Mouse (Mus musculus) bone marrow, adult 2 months (tissue): ENCODE data around the gene Smpd4. TPM values are rescaled to one million over a fixed set of nuclear protein-coding genes. Genes with fewer than 3 reads are reported as not detected.

Source experiments
- H3K27ac ChIP-seq: fragments of 200-500 bp; 2 replicates; pipeline ENCODE4 v1.5.1; 2012; ENCODE audit warnings: low read depth, mild to moderate bottlenecking, control low read depth, inconsistent platforms, low read length; ENCODE audit not compliant: control insufficient read depth, poor library complexity, insufficient read depth
- H3K4me1 ChIP-seq: fragments of 200-500 bp; 2 replicates; pipeline ENCODE4 v1.6.1; 2011; ENCODE audit warnings: low read length; ENCODE audit not compliant: control insufficient read depth, insufficient read depth
- H3K4me3 ChIP-seq: fragments of 200-500 bp; replicated peaks from 2 replicates; pipeline ENCODE3; 2011; ENCODE audit warnings: mild to moderate bottlenecking, low read depth, low read length, control low read depth; ENCODE audit not compliant: control insufficient read depth
- CTCF ChIP-seq: fragments of 200-500 bp; IDR thresholded peaks from 2 replicates; pipeline ENCODE4 v1.5.1; 2011; ENCODE audit warnings: low read length, control low read depth; ENCODE audit not compliant: control insufficient read depth, insufficient read depth
- POLR2A ChIP-seq: fragments of 200-500 bp; IDR thresholded peaks from 2 replicates; pipeline ENCODE4 v1.6.1; 2011; ENCODE audit warnings: low read depth, mild to moderate bottlenecking, control low read depth, low read length, borderline replicate concordance; ENCODE audit not compliant: control insufficient read depth
- WGBS: fragments of 180-500 bp; shearing (Covaris S2); methylation state at CpG from one replicate; pipeline ENCODE4 v1.1.7; 2018; 5-methylcytosine and 5-hydroxymethylcytosine counted together
- polyA plus RNA-seq: library from polyadenylated mRNA; stranded (reverse); fragments of >200 nt; gene quantifications from 2 replicates; pipeline ENCODE4 v1.2.4, GENCODE M21; 2011; ENCODE audit warnings: low replicate concordance; ENCODE audit not compliant: missing spikeins, insufficient read depth, insufficient read length

Gene Smpd4
- polyA plus RNA-seq, 1 experiment, result 24.9 TPM

DNA sequence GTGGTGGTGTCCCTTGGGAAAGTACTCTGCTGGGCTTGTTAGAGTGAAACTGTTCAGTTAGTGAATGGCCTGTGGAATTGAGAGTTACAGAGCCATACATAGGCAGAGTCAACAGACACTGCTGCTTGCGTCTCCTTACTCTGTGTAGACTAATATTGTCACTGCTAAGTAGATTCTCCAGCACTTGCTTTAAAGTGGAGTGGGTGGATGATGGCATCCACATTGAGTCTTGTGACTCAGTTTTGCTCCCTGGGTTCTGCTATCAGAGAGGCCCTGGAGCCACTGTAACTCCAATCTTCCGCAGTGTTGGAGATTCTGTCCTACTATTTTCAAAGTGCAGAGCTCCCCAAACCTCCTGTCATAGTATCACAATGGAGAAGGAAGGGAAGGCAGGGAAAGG is 13.4 kb downstream of the Smpd4 start:
- no peak overlapping the region for H3K4me3 ChIP-seq
- H3K4me1 ChIP-seq, result peaks cover 2% of the 10 kb centered on the region; the same call in 1 of the 2 replicates
- TF ChIP-seq CTCF (no peak), POLR2A (no peak)
- 91% methylated on average over 2 of the region's 2 CpGs for WGBS
- no peak overlapping the region for H3K27ac ChIP-seq

DNA sequence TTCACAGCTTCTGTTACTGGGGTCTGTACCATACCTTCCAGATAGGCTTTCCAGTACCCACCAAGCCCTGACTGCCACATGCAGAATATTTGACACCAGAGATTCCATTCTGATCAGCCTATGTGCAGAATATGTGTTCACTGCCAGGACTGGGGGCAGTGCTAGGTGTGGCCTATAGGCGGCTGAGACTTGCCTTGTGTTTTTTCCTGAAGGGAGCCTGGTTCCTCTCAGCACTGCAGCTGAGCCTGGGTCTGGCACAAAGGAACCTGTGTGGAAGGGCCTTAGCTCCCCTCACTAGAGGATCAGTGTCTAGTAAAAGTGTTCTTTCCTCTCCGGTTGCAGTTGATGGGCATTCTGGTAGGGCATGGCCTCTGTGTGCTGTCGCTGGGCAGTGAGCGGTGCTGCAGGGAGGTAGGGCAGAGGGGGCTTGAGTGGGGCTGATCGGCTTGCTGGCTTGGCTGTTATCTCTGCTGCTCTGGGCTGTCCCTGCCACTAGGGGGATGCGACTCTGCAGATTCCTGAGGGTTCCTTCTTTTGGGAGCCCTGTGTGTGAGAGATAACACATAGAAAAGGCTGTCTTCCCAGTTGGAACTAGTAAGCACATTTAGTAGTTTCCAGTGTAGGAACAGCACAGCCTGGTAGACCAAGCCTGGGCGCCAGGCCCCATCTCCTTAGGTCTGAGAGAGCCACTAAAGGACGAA is 14.5 kb downstream of the Smpd4 start:
- WGBS, result 85% methylated on average over 8 of the region's 8 CpGs
- TF ChIP-seq POLR2A (no peak), CTCF (peak; percentile 25; the same call in 1 of the 2 replicates)
- Histone ChIP-seq H3K4me1 (peaks cover 3% of the 10 kb centered on the region; the same call in 1 of the 2 replicates), H3K27ac (no peak overlapping the region), H3K4me3 (no peak overlapping the region)

DNA sequence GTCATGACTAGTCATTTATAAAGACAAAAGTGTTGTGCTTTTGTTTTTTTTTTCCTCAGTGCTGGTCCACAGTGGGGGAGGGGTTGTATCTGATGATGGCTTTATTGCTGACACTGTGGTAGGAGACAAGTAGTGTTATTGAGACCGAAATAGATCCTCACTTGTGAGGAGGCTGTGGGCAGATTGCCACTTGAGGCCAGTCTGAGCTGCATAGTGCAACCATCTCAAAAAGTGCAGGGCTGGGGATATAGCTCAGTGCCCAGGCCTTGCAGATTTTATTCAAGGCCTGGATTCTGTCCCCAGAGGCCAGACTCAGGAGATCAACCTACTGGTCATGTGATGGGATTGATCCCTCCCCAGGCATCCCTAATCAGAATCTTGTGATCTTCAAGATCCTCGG is 17.8 kb downstream of the Smpd4 start:
- Histone ChIP-seq H3K27ac (no peak overlapping the region), H3K4me3 (no peak overlapping the region), H3K4me1 (peaks cover 6% of the 10 kb centered on the region)
- 67% methylated on average over 2 of the region's 2 CpGs for WGBS
- no peak for TF ChIP-seq POLR2A
- no peak for TF ChIP-seq CTCF

GRCm38 (mm10) chr16:17637610-17638009 is 18.5 kb downstream of the Smpd4 start:
- 73% methylated on average over 2 of the region's 2 CpGs for WGBS
- H3K4me3 ChIP-seq, result no peak overlapping the region
- peak overlapping the region; percentile 86 for H3K27ac ChIP-seq
- peaks cover 6% of the 10 kb centered on the region for H3K4me1 ChIP-seq
- TF ChIP-seq CTCF, result peak; percentile 38; the same call in 1 of the 2 replicates
- no peak for TF ChIP-seq POLR2A

DNA sequence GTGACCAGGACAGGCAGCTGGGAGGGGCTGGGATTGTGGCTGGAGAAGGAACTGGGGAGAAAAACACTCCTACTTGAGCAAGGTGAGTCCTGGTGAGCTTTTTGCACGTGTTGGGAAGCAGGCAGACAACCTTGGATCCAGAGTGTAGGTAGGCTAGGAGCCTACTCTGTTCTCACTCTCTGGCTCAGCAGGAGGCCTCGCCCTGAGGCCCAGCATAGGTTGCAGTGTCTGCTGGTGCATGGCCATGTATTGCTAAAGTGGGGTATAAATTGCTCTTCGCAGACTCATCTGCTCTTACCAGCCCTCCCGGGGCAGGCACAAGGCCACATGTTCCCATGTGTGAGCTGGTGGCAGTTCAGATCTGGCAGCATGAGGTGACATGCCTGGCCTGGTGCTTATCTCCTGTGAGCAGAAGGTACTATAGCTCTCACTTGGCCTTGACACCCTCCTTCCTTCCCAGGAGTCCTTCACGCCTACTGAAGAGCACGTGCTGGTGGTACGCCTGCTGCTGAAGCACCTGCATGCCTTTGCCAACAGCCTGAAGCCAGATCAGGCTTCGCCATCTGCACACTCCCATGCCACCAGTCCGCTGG is 19.0 kb downstream of the Smpd4 start:
- Histone ChIP-seq H3K27ac (peak overlapping the region; percentile 86), H3K4me3 (no peak overlapping the region), H3K4me1 (peaks cover 6% of the 10 kb centered on the region)
- TF ChIP-seq CTCF (no peak), POLR2A (no peak)
- 64% methylated on average over 9 of the region's 9 CpGs for WGBS

- Histone ChIP-seq H3K27ac (peak overlapping the region; percentile 57; the same call in 1 of the 2 replicates), H3K4me1 (peaks cover 6% of the 10 kb centered on the region), H3K4me3 (no peak overlapping the region)
- TF ChIP-seq CTCF, result no peak
- TF ChIP-seq POLR2A, result no peak
- 92% methylated on average over 3 of the region's 3 CpGs for WGBS
These were observed 19.9 kb downstream of the Smpd4 start for GRCm38 (mm10) chr16:17639081-17639480.

GRCm38 (mm10) chr16:17639951-17640350 is 20.8 kb downstream of the Smpd4 start:
- WGBS, result 92% methylated on average over 6 of the region's 6 CpGs
- TF ChIP-seq POLR2A (no peak), CTCF (no peak)
- no peak overlapping the region for H3K27ac ChIP-seq

DNA sequence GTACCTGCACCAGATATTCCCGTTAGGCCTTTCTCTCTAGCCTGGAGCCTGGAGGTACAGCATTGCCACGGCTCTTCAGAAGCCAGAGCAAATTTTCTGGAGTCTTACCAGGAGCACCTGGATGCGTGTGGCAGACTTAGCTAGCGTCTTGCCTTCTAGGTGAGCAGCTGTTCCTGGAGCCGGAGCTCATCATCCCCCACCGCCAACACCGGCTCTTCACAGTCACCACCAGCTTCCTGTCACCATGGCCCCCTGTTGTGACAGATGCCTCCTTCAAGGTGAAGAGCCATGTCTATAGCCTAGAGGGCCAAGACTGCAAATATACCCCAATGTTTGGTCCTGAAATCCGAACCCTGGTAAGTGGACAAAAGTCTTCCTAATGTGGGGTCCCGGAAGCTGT is 21.6 kb downstream of the Smpd4 start:
- H3K4me3 ChIP-seq, result no peak overlapping the region
- peaks cover 6% of the 10 kb centered on the region for H3K4me1 ChIP-seq
- no peak overlapping the region for H3K27ac ChIP-seq
- WGBS, result 91% methylated on average over 9 of the region's 9 CpGs
- no peak for TF ChIP-seq CTCF
- TF ChIP-seq POLR2A, result no peak

More at GRCm38 (mm10) chr16:17639951-17640350, 20.8 kb downstream of the Smpd4 start:
- Histone ChIP-seq H3K4me1 (peaks cover 6% of the 10 kb centered on the region), H3K4me3 (no peak overlapping the region)

GRCm38 (mm10) chr16:17641301-17641700 is 22.1 kb downstream of the Smpd4 start:
- H3K27ac ChIP-seq, result no peak overlapping the region
- no peak for TF ChIP-seq CTCF
- no peak for TF ChIP-seq POLR2A
- no peak overlapping the region for H3K4me3 ChIP-seq
- peaks cover 6% of the 10 kb centered on the region for H3K4me1 ChIP-seq
- 89% methylated on average over 6 of the region's 6 CpGs for WGBS

GRCm38 (mm10) chr16:17642311-17642710 is 23.2 kb downstream of the Smpd4 start:
- no peak overlapping the region for H3K27ac ChIP-seq
- no peak overlapping the region for H3K4me3 ChIP-seq
- no peak for TF ChIP-seq CTCF
- no peak for TF ChIP-seq POLR2A
- 92% methylated on average over 8 of the region's 8 CpGs for WGBS
- peaks cover 6% of the 10 kb centered on the region for H3K4me1 ChIP-seq
